Mouse (Mus musculus) urinary bladder, postnatal 0 days (tissue): ENCODE results near the gene Sike1. TPM values are rescaled to one million over a fixed set of nuclear protein-coding genes. Genes with fewer than 3 reads are reported as not detected.

ENCODE experiments used
- polyA plus RNA-seq: library from polyadenylated mRNA; unstranded; fragments of >200 nt; fragmentation: Nextera tagmentation; extraction: Ambion mirVana; gene quantifications from 2 replicates; pipeline ENCODE4 v1.2.1, GENCODE M21; 2015

Gene Sike1
- polyA plus RNA-seq = 56.1 and 74.6 TPM in 2 replicates

DNA sequence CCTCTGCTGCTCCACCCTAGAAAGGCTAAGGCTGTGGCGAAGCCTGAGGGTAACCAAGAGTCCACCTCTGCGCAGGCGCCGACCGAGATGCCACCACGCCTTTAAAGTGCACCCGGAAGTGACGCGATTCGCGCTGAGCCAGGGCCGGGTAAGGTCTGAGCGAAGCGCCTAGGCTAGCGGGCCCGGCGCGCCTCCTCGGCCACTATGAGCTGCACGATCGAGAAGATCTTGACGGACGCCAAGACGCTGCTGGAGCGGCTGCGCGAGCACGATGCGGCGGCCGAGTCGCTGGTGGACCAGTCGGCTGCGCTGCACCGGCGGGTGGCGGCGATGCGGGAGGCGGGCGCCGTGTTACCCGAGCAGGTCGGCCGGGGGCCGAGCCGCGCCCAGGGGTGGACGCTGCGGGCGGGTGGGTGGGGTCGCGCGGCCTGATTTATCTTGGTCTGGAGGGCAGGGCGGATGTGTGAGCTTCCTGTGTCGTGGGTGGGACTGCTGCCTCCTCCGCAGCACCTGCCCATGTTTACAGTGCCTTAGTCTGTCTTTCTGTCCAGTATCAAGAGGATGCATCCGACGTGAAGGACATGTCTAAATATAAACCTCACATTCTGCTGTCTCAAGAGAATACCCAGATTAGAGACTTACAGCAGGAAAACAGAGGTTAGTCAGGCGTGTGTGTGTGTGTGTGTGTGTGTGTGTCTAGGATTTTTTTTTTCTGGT lies at the start of gene Sike1:
TSS of gene Sike1 (plus strand) at position 104 of the 717 bp plus-strand sequence.

DNA sequence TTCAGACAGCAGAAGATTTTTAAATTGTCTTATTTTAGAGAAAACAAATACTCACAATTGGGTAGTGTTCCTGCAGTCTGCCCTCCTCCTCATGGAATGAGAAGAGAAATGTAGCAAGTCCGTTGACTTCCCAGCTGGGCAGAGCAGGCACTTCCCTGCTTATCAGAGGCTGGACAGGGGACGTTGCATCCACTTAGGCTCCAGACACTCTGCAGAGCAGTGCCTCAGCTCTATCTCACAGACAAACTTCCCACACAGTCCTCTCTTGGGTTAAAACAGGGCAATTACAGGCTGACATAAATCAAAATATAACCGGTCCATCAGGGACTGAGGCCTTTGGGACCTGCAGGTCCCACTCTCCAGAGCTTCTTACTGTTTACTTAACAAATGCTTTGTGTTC lies 31.5 kb upstream of the Sike1 start, which contains the start of gene Nr1h5:
TSS of gene Nr1h5 (minus strand) at position 101 of the 400 bp plus-strand sequence.

DNA sequence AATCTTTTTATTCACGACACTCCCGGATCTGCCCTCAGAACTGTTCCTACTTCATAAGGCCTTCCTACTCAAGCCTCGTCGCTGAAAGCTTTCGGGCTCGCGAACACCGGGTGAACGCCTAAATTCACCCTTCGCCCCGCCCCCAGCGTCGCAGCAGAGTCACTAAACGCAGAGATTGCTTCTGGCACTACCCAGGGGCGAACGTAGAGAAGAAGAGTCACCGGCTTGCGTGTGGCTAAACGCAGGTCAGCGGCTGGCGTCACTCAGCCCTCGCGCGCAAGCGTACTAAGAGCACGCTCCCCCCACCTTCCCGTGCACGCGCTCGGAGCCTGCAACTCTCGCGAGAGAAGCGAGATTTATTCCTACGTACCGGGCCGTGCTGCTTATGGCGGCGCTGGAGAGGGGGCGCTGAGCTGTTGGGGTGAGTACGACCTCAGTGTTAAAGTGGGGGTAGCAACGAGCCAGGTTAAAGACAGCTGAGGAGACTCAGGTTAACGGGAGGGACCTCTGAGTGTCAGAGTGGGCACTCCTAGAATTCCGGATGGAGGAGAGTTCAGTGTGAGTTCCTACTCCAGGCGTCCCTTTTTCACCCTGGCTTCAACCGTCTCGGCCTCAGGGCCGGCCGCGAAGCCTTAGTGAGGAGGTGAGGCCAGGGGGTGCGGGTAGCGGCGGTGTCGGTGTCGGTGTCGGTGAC lies 24.9 kb downstream of the Sike1 start, which contains the start of gene Csde1:
TSS of gene Csde1 (plus strand) at position 178 of the 694 bp plus-strand sequence.

Other genes starting within 250 kb of the Sike1 start
- 0.16 and 0.22 TPM in 2 replicates for gene Tshb, start 213.0 kb upstream of the Sike1 start, polyA plus RNA-seq
- gene Sycp1, start 59.6 kb upstream of the Sike1 start, polyA plus RNA-seq = not detected in 2 replicates
- gene Nr1h5, start 31.6 kb upstream of the Sike1 start, polyA plus RNA-seq = not detected in 2 replicates
- gene Csde1, start 24.7 kb downstream of the Sike1 start, polyA plus RNA-seq = 199 and 245 TPM in 2 replicates
- gene Nras, start 62.6 kb downstream of the Sike1 start, polyA plus RNA-seq = 45.5 and 51.8 TPM in 2 replicates
- not detected in 2 replicates for gene Ampd1, start 78.3 kb downstream of the Sike1 start, polyA plus RNA-seq
- 2.3 and 2.9 TPM in 2 replicates for gene Dennd2c, start 106.9 kb downstream of the Sike1 start, polyA plus RNA-seq
- 77.0 and 92.2 TPM in 2 replicates for gene Bcas2, start 175.9 kb downstream of the Sike1 start, polyA plus RNA-seq